Mouse (Mus musculus): ENCODE results near the gene Hcls1.

Hcls1 gene

GRCm38 (mm10) chr16:36930231-36931136 is 4.3 kb upstream of the Hcls1 start:
- DNase-seq (ENCODE audit: low spot score), result no peak

GRCm38 (mm10) chr16:36931381-36931780 is 3.4 kb upstream of the Hcls1 start:
- no peak for DNase-seq (ENCODE audit: low spot score)

GRCm38 (mm10) chr16:36931976-36932375 is 2.8 kb upstream of the Hcls1 start:
- DNase-seq (ENCODE audit: low spot score), result no peak

- no peak for DNase-seq (ENCODE audit: low spot score)
Measured at GRCm38 (mm10) chr16:36932546-36932945, 2.2 kb upstream of the Hcls1 start.

- DNase-seq (ENCODE audit: low spot score), result no peak
Measured at GRCm38 (mm10) chr16:36934131-36934840, 497 bp upstream of the Hcls1 start.

GRCm38 (mm10) chr16:36935814-36936213 is 1.0 kb downstream of the Hcls1 start:
- no peak for DNase-seq (ENCODE audit: low spot score)

- DNase-seq (ENCODE audit: low spot score), result no peak
Measured at GRCm38 (mm10) chr16:36941137-36941727, 6.4 kb downstream of the Hcls1 start.

GRCm38 (mm10) chr16:36941895-36942294 is 7.1 kb downstream of the Hcls1 start:
- no peak for DNase-seq (ENCODE audit: low spot score)

GRCm38 (mm10) chr16:36943591-36943990 is 8.8 kb downstream of the Hcls1 start:
- DNase-seq (ENCODE audit: low spot score), result no peak

- peak; percentile 3 for DNase-seq (ENCODE audit: low spot score)
Measured at GRCm38 (mm10) chr16:36944895-36945424, 10.2 kb downstream of the Hcls1 start.

- no peak for DNase-seq (ENCODE audit: low spot score)
Measured at GRCm38 (mm10) chr16:36946459-36947159, 11.8 kb downstream of the Hcls1 start.

GRCm38 (mm10) chr16:36947646-36948197 is 12.9 kb downstream of the Hcls1 start:
- DNase-seq (ENCODE audit: low spot score), result no peak

- peak; percentile 15 for DNase-seq (ENCODE audit: low spot score)
Measured at GRCm38 (mm10) chr16:36949614-36950336, 15.0 kb downstream of the Hcls1 start.

- DNase-seq (ENCODE audit: low spot score), result no peak
Measured at GRCm38 (mm10) chr16:36951029-36951428, 16.2 kb downstream of the Hcls1 start.

- no peak for DNase-seq (ENCODE audit: low spot score)
Measured at GRCm38 (mm10) chr16:36955106-36955505, 20.3 kb downstream of the Hcls1 start.

GRCm38 (mm10) chr16:36963415-36963814 is 28.6 kb downstream of the Hcls1 start:
- DNase-seq (ENCODE audit: low spot score), result no peak

GRCm38 (mm10) chr16:36979127-36979526 is 44.3 kb downstream of the Hcls1 start:
- no peak for DNase-seq (ENCODE audit: low spot score)

- DNase-seq (ENCODE audit: low spot score), result no peak
Measured at GRCm38 (mm10) chr16:36983796-36984195, 49.0 kb downstream of the Hcls1 start.

- DNase-seq (ENCODE audit: low spot score), result no peak
Measured at GRCm38 (mm10) chr16:36985636-36986042, 50.9 kb downstream of the Hcls1 start.

- DNase-seq (ENCODE audit: low spot score), result no peak
Measured at GRCm38 (mm10) chr16:36987399-36987798, 52.6 kb downstream of the Hcls1 start.

- no peak for DNase-seq (ENCODE audit: low spot score)
Measured at GRCm38 (mm10) chr16:36988066-36988465, 53.3 kb downstream of the Hcls1 start.
